Mouse (Mus musculus): ENCODE results near the gene Uevld.
"Not testable (repeated sequence)": the region's sequence is repeated elsewhere in the genome, so short reads cannot be mapped to it uniquely, and the experiment has no call there.

The Uevld gene

GRCm38 (mm10) chr7:46974648-46975047 lies 16.3 kb upstream of the Uevld start:
- intact Hi-C loops (cut with DNase I), result no loop called here

DNA sequence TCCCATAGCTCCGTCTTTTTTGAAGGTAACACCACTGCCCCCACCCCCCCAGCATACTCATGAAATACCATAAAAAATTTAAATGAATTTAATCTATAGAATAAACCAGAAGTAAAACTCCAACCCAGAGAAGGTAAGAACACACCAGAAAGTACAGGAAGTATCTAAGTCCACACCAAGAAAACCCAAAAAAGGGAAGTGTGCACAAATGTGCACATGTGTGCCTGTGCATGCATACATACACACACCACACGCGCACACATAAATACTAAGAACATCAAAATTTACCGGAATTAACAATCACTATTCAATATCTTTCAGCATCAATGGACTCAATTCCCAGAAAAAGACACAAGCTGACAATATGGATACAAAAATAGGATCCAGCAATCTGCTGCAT lies 11.6 kb upstream of the Uevld start:
- intact Hi-C loops (cut with DNase I), result loop anchor here (5.0 kb wide), 1 partner anchor 117 kb away; no protein-coding TSS in a partner anchor

DNA sequence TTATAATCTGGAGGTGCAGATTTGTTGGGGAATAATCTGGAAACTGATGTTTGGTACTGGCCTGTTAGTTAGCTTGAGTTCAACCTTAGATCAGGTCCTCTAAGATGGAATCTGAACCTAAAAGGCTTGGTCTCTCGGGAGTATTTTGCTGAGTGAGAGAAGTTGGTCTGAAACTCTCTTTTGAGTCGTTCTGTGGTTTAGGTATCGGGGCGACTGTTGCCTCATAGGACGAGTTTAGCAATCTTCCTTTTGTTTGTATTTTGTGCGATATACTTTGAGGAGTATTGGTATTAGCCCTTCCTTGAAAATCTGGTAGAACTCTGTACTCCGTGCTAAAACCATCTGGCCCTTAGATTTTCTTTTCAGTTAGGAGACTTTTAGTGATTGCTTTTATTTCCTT lies 5.7 kb upstream of the Uevld start:
- intact Hi-C loops (cut with DNase I), result no loop called here

DNA sequence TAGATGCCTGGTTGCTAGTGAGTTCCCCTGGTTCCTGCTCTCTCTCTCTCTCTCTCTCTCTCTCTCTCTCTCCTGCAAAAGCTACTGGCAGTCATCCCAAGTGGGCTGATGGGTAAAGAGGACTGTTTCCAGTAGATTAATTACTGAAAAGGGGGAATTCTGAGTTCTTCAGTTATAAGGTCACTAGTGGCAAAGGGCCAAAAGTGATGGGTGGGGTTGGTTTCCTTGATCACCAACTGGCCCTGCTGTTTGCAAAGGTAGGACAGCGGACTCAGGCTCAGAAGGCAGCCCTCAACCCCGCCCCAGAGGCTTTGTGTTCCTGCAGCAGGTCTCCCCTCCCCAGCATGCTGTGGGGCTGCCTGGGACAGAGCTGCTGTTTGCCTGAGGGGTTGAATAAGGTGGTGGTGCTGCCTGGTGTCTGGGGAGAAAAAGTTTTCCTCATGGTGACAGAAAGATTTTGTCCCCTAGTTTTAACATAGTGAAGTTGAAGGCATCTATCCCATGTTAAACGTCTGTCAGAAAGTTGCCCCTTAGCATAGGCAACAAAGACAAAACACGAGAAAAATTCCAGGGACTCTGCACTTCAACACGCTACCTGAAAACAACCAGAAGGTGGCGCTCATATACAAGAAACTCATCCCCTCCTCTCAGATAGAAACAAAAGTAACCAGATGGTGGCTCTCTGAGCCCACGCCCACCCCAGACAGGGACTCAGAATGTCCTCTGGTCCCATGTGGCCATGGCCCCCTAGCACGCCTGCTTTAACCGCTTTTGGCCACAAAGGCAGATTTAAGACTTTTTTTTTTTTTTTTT lies 4.7 kb upstream of the Uevld start:
- intact Hi-C loops (cut with DNase I), result loop anchor here (1.0 to 2.0 kb wide), 2 partner anchors 52 to 188 kb away; no protein-coding TSS in a partner anchor

DNA sequence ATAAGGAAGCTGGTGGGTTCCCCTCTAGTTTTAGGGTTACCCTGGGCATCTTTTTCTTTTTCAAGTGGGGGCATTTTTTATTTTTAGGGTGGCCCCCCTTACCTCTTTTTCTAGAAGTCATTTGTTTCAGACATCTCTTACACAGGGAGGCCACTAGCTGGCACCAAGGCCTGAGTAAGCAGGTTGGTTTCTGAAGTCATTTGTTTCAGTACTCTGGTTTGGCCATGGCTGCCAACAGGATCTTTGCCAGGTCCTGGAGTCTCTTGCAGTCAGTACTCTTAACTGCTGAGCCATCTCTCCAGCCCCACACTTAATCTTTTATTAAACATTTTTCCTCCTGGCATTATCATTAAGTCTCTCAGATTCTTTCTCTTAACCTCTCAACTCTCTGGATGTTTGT lies 3.8 kb upstream of the Uevld start:
- intact Hi-C loops (cut with DNase I), result loop anchor here (2.0 kb wide), 1 partner anchor 189 kb away; no protein-coding TSS in a partner anchor

DNA sequence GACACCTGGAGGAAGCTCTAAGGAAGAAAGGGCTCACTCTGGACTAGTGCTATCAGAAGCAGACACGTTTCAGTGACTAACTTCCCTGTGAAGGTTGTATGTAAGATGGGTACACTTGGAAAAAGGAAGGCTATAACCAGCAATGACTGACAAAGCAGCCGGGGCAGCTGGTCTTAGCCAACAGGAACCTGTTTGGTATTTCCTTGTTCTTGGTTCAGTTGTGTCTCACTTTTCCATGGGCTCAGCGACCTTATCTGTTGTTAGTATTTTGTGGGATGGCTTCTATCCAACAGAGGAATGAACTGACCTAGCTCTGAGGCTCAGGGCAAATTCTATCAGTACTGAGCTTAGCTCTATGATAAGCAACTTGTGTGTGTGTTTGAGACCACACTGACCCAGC lies 2.7 kb upstream of the Uevld start:
- intact Hi-C loops (cut with DNase I), result no loop called here

DNA sequence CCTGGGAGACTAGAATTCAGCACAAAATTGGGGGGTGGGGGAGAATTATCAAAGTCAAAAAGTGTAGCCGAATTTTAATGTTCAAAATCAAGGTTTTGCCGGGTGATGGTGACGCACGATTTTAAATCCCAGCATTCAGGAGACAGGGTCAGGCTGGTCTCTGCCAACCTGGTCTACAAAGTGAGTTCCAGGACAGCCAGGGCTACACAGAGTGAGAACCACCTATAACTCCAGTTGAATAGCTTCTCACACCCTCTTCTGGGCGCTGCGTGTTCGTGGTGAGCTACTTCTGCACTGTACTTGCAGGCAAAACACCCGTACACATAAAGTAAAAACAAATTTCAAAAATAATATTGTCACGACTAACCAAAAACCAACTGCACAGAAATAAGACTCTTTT lies 526 bp upstream of the Uevld start:
- intact Hi-C loops (cut with DNase I), result no loop called here

DNA sequence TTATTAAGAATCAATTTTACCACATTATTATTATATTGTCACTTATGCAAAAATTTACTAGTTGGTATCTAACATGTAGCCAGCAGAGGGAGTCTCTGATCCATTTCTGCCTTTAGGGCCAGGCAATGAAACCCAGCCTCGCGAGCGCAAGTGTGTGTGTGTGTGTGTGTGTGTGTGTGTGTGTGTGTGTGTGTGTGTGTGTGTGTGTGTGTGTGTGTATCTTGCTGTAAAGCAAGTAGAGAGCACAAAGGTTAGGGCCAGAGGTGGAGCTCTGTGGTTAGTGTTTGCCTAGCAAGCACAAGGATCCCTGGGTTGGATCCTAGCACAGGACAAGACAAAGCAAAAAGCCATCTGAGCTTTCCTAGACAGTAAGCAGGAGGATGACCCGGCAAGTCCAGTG lies 22.5 kb downstream of the Uevld start:
- intact Hi-C loops (cut with DNase I), result no loop called here

DNA sequence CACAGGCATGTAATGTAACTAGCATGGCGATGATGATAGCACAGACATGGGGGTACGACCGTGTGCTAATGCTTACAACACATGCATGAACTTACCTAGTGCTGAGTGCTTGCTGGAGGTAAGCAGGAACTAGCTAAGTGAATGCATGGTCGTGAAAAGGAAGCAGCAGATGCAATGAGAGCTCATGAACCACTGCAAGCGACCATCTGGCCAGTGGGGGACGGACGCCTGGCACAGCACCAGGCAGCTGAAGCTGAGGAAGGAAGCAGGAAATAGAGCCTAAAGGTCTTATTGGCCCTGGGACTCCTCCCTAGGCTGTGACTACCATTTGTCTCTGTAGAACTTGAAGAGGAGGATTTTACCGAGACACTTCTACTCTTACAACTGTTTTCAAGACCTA lies 23.5 kb downstream of the Uevld start:
- intact Hi-C loops (cut with DNase I), result no loop called here

DNA sequence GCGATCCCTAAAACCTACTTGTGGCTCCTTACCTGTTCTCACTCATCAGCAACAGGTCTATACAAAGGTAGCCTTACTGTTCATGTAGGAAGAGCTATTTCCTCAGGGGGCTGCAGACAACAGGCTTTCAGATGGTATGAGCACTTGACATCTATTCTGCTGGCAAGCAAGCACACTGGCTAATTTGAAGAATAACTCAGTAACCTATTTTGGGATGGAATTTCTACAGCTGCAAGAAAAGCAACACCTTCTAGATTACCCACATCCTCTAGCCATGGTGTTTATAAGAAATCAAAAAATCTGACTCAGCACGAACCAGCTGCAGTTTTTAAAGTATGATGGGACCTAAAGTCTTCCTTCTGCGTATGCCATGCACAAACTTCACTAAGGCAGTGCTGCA lies 27.0 kb downstream of the Uevld start:
- intact Hi-C loops (cut with DNase I), result no loop called here

- intact Hi-C loops (cut with DNase I), result no loop called here
Measured at GRCm38 (mm10) chr7:46928291-46928690, 30.0 kb downstream of the Uevld start.

GRCm38 (mm10) chr7:46922075-46922474 lies 36.3 kb downstream of the Uevld start:
- intact Hi-C loops (cut with DNase I), result no loop called here

DNA sequence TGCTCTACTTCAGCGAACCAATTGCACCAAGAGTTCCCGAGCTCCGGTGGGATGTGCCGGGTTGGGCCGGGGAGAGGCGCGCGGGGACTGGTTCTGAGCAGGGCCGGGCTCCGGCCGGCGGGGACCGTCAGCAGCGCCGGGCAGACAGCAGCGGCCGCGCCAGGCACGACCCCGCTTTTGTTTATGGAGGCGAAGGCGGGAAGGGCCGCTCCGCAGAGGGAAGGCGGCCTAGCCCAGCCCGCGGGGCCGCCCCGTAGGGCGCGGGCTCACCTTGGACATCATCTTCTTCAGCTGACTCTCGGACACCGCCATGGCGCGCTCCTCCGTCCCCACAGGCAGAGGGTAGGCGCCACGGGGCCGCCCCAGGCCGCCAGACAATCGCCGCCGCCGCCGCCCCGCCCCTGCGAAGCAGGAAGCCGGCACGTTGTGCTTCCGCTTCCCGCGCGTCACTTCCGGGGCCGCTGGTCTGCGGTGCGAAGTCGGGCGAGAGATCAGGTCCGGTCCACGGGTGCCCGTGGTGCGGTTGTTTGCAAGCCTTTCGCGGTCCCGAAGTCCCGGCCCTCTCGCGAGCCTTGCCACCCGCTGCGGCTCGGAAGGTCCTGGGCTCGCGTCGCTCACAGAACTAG lies 38.7 kb downstream of the Uevld start, which contains the start of gene Tsg101:
TSS of gene Tsg101 (minus strand) at position 419 of the 626 bp plus-strand sequence.
- intact Hi-C loops (cut with DNase I), result no loop called here

GRCm38 (mm10) chr7:46918678-46919371 lies 39.5 kb downstream of the Uevld start:
- intact Hi-C loops (cut with DNase I), result no loop called here

DNA sequence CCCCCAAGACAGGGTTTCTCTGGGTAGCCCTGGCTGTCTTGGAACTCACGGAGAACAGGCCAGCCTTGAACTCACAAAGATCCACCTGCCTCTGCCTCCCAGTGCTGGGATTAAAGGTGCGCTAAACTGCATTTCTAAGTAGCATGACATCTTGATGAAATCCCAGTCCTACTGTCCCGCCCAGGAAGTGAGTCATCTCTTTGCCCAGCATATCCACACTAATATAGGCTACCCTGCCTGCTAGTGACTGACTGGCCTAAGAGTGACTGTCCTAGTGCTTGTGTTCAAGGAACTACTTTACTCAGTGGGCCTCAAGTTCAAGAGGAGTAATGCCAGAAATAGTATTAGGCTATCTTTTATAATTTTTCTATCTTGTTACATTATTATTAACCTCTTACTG lies 42.0 kb downstream of the Uevld start:
- intact Hi-C loops (cut with DNase I), result no loop called here

DNA sequence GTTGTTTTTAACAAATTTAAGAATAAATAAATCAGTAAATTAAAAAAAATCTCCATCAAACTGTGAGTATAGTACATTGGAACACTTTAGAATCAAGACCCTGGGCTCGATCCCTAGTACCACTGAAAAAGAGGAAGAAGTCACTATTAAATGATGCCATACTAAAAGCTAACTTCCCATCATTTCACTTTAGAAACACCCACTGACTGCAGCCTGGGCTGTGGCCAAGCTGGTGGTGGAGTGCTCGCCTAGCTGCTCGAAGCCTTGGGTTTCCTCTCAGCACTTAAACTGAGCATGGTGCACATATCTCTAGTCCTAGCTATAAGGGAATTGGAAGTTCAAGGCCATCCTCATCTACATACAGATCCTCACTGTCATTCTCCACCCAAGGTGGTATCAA lies 47.1 kb downstream of the Uevld start:
- intact Hi-C loops (cut with DNase I), result no loop called here

DNA sequence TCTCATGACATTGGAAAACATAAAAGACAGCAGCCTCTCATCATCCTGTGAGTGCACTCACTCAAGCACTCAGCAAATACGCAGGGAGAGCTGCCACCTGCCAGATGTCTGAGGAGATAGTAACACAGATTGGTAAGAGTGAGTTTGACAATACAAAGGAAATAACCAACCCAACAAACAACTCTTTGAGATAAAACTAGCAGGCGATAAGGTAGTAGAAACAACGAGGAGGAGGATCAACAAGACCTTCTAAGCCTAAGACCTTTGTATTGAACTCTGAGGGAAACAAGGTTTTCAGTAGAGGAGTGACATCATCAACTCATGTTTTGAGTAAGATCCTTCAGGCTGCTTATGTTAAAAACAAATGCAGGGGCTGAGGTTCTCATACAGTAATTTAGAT lies 59.0 kb downstream of the Uevld start:
- intact Hi-C loops (cut with DNase I), result loop anchor here (10.0 kb wide), 1 partner anchor 95 kb away; no protein-coding TSS in a partner anchor

- intact Hi-C loops (cut with DNase I), result loop anchor here (10.0 kb wide), 1 partner anchor 91 kb away; no protein-coding TSS in a partner anchor
Measured at GRCm38 (mm10) chr7:46895511-46895910, 62.8 kb downstream of the Uevld start.

GRCm38 (mm10) chr7:46883304-46883703 lies 75.0 kb downstream of the Uevld start:
- intact Hi-C loops (cut with DNase I), result no loop called here

DNA sequence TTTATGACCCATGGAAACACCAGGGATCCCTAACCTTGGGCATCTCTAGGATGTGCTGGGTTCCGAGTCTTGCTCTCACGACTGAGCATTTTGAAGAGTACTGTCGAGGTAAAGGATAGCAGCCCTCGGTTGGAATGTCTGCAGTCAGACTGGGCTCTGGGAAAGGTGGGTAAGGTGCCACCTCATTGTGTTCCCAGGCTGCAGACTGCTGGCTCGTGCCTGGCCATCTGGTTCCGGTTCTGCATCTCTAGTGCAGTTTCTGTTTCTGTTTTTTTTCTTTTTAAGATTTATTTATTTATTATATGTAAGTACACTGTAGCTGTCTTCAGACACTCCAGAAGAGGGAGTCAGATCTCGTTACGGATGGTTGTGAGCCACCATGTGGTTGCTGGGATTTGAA lies 76.4 kb downstream of the Uevld start:
- intact Hi-C loops (cut with DNase I), result not testable (repeated sequence)

- intact Hi-C loops (cut with DNase I), result no loop called here
Measured at GRCm38 (mm10) chr7:46880992-46881391, 77.3 kb downstream of the Uevld start.

GRCm38 (mm10) chr7:46879851-46880250 lies 78.5 kb downstream of the Uevld start:
- intact Hi-C loops (cut with DNase I), result no loop called here

Measured in adrenal gland (tissue).